Mouse (Mus musculus): ENCODE measurements at regions not wholly inside any gene's neighbourhood (a gene's known extent, or its start where the extent isn't known, plus 50 kb on each side); places are given as distances from the start of the nearest gene placed in this dataset.

GRCm38 (mm10) chr8:103144835-103145234, 359.4 kb upstream of the Cdh11 start:
- no peak for DNase-seq (ENCODE audit: low read depth)

- DNase-seq (ENCODE audit: low read depth), result no peak
Measured at GRCm38 (mm10) chr8:103148013-103148412, 362.6 kb upstream of the Cdh11 start.

GRCm38 (mm10) chr8:103148447-103148846, 363.0 kb upstream of the Cdh11 start:
- DNase-seq (ENCODE audit: low read depth), result no peak

- DNase-seq (ENCODE audit: low read depth), result no peak
Measured at GRCm38 (mm10) chr8:103166623-103167316, 381.3 kb upstream of the Cdh11 start.

- DNase-seq (ENCODE audit: low read depth), result no peak
Measured at GRCm38 (mm10) chr8:103173313-103173712, 387.9 kb upstream of the Cdh11 start.

- DNase-seq (ENCODE audit: low read depth), result no peak
Measured at GRCm38 (mm10) chr8:103173803-103174429, 388.5 kb upstream of the Cdh11 start.

GRCm38 (mm10) chr8:103180661-103181060, 395.2 kb upstream of the Cdh11 start:
- no peak for DNase-seq (ENCODE audit: low read depth)

GRCm38 (mm10) chr8:103188720-103189498, 403.5 kb upstream of the Cdh11 start:
- DNase-seq (ENCODE audit: low read depth), result no peak

- DNase-seq (ENCODE audit: low read depth), result no peak
Measured at GRCm38 (mm10) chr8:103198251-103198650, 412.8 kb upstream of the Cdh11 start.

- DNase-seq (ENCODE audit: low read depth), result no peak
Measured at GRCm38 (mm10) chr8:103199696-103200615, 414.5 kb upstream of the Cdh11 start.

GRCm38 (mm10) chr8:103203710-103204109, 418.3 kb upstream of the Cdh11 start:
- DNase-seq (ENCODE audit: low read depth), result no peak

- DNase-seq (ENCODE audit: low read depth), result no peak
Measured at GRCm38 (mm10) chr8:103214606-103215005, 429.2 kb upstream of the Cdh11 start.

GRCm38 (mm10) chr8:103230741-103231475, 445.5 kb upstream of the Cdh11 start:
- no peak for DNase-seq (ENCODE audit: low read depth)

- DNase-seq (ENCODE audit: low read depth), result no peak
Measured at GRCm38 (mm10) chr8:103234374-103234773, 448.9 kb upstream of the Cdh11 start.

- DNase-seq (ENCODE audit: low read depth), result no peak
Measured at GRCm38 (mm10) chr8:103235614-103236013, 450.2 kb upstream of the Cdh11 start.

- DNase-seq (ENCODE audit: low read depth), result no peak
Measured at GRCm38 (mm10) chr8:103238456-103238970, 453.1 kb upstream of the Cdh11 start.

GRCm38 (mm10) chr8:103244169-103244568, 458.7 kb upstream of the Cdh11 start:
- no peak for DNase-seq (ENCODE audit: low read depth)

GRCm38 (mm10) chr8:103244658-103245057, 459.2 kb upstream of the Cdh11 start:
- DNase-seq (ENCODE audit: low read depth), result no peak

GRCm38 (mm10) chr8:103245864-103246263, 460.4 kb upstream of the Cdh11 start:
- DNase-seq (ENCODE audit: low read depth), result no peak

- DNase-seq (ENCODE audit: low read depth), result no peak
Measured at GRCm38 (mm10) chr8:103261236-103261635, 475.8 kb upstream of the Cdh11 start.

- DNase-seq (ENCODE audit: low read depth), result no peak
Measured at GRCm38 (mm10) chr8:103270035-103270434, 484.6 kb upstream of the Cdh11 start.
